Mouse (Mus musculus): ENCODE results near the gene Tmem232. TPM values are rescaled to one million over a fixed set of nuclear protein-coding genes. Genes with fewer than 3 reads are reported as not detected.

The Tmem232 gene
- polyA plus RNA-seq, 1 experiment from 2014 or later = not detected

GRCm38 (mm10) chr17:65370034-65370780 is 170.4 kb downstream of the Tmem232 start:
- 26% methylated on average over 7 of the region's 7 CpGs for WGBS (ENCODE audit: insufficient replicate concordance)

GRCm38 (mm10) chr17:65365535-65366254 is 174.9 kb downstream of the Tmem232 start:
- H3K36me3 ChIP-seq (replicated peaks; ENCODE audit: insufficient read depth, low read length) = no peaks in the 10 kb centered on the region
- H3K9me3 ChIP-seq (ENCODE audit: low read length) = peaks cover 3% of the 10 kb centered on the region; the same call in 1 of the 2 replicates
- 64% methylated on average over 3 of the region's 3 CpGs for WGBS (ENCODE audit: insufficient replicate concordance)
- ATAC-seq (no peak), DNase-seq (no peak)
- no peaks in the 10 kb centered on the region for H3K4me1 ChIP-seq (ENCODE audit: insufficient read depth)
- no peak overlapping the region for H3K4me3 ChIP-seq (ENCODE audit: low read depth, low read length)
- no peaks in the 10 kb centered on the region for H3K27me3 ChIP-seq (ENCODE audit: insufficient read depth, low read length)
- TF ChIP-seq EP300 (IDR thresholded peaks at IDR 0.05; ENCODE audit: low read depth) = no peak
- TF ChIP-seq CTCF (IDR thresholded peaks at IDR 0.05; ENCODE audit: low read depth) = no peak
- H3K4me2 ChIP-seq (ENCODE audit: low read depth, low read length) = no peak overlapping the region
- H3K9ac ChIP-seq (replicated peaks) = no peak overlapping the region
- H3K27ac ChIP-seq (ENCODE audit: low read depth) = no peak overlapping the region

More at GRCm38 (mm10) chr17:65370034-65370780, 170.4 kb downstream of the Tmem232 start:
- TF ChIP-seq CTCF (IDR thresholded peaks at IDR 0.05; ENCODE audit: low read depth) (no peak), EP300 (IDR thresholded peaks at IDR 0.05; ENCODE audit: low read depth) (no peak)
- H3K4me1 ChIP-seq (ENCODE audit: insufficient read depth) = no peaks in the 10 kb centered on the region
- H3K9me3 ChIP-seq (ENCODE audit: low read length) = no peaks in the 10 kb centered on the region
- peak; percentile 18 for DNase-seq
- no peak overlapping the region for H3K9ac ChIP-seq (replicated peaks)
- no peak for ATAC-seq
- H3K27me3 ChIP-seq (ENCODE audit: insufficient read depth, low read length) = no peaks in the 10 kb centered on the region
- H3K27ac ChIP-seq (ENCODE audit: low read depth) = no peak overlapping the region
- H3K4me2 ChIP-seq (ENCODE audit: low read depth, low read length) = no peak overlapping the region
- no peak overlapping the region for H3K4me3 ChIP-seq (ENCODE audit: low read depth, low read length)
- H3K36me3 ChIP-seq (replicated peaks; ENCODE audit: insufficient read depth, low read length) = no peaks in the 10 kb centered on the region

GRCm38 (mm10) chr17:65351836-65352235 is 188.7 kb downstream of the Tmem232 start:
- no peak for TF ChIP-seq EP300 (IDR thresholded peaks at IDR 0.05; ENCODE audit: low read depth)
- no peak for TF ChIP-seq CTCF (IDR thresholded peaks at IDR 0.05; ENCODE audit: low read depth)
- no peak for ATAC-seq

GRCm38 (mm10) chr17:65340016-65340415 is 200.6 kb downstream of the Tmem232 start:
- 64% methylated on average over 4 of the region's 4 CpGs for WGBS (ENCODE audit: insufficient replicate concordance)
- no peak overlapping the region for H3K27ac ChIP-seq (ENCODE audit: low read depth)
- H3K27me3 ChIP-seq (ENCODE audit: insufficient read depth, low read length) = no peaks in the 10 kb centered on the region
- no peak for DNase-seq
- no peak for ATAC-seq
- no peak overlapping the region for H3K4me3 ChIP-seq (ENCODE audit: low read depth, low read length)
- no peak overlapping the region for H3K4me2 ChIP-seq (ENCODE audit: low read depth, low read length)
- H3K4me1 ChIP-seq (ENCODE audit: insufficient read depth) = no peaks in the 10 kb centered on the region
- H3K9ac ChIP-seq (replicated peaks) = no peak overlapping the region
- H3K36me3 ChIP-seq (replicated peaks; ENCODE audit: insufficient read depth, low read length) = no peaks in the 10 kb centered on the region
- H3K9me3 ChIP-seq (ENCODE audit: low read length) = no peaks in the 10 kb centered on the region
- TF ChIP-seq CTCF (IDR thresholded peaks at IDR 0.05; ENCODE audit: low read depth) (no peak), EP300 (IDR thresholded peaks at IDR 0.05; ENCODE audit: low read depth) (no peak)

More at GRCm38 (mm10) chr17:65351836-65352235, 188.7 kb downstream of the Tmem232 start:
- Histone ChIP-seq H3K9ac (replicated peaks) (no peak overlapping the region), H3K4me1 (ENCODE audit: insufficient read depth) (no peaks in the 10 kb centered on the region), H3K4me2 (ENCODE audit: low read depth, low read length) (no peak overlapping the region), H3K36me3 (replicated peaks; ENCODE audit: insufficient read depth, low read length) (no peaks in the 10 kb centered on the region), H3K9me3 (ENCODE audit: low read length) (peaks cover 3% of the 10 kb centered on the region; the same call in 1 of the 2 replicates), H3K27me3 (ENCODE audit: insufficient read depth, low read length) (no peaks in the 10 kb centered on the region), H3K27ac (ENCODE audit: low read depth) (no peak overlapping the region), H3K4me3 (ENCODE audit: low read depth, low read length) (no peak overlapping the region)
- no peak for DNase-seq
- 81% methylated on average over 8 of the region's 8 CpGs for WGBS (ENCODE audit: insufficient replicate concordance)

- Histone ChIP-seq H3K4me2 (ENCODE audit: low read depth, low read length) (no peak overlapping the region), H3K27me3 (ENCODE audit: insufficient read depth, low read length) (no peaks in the 10 kb centered on the region), H3K9me3 (ENCODE audit: low read length) (no peaks in the 10 kb centered on the region), H3K4me3 (ENCODE audit: low read depth, low read length) (no peak overlapping the region), H3K4me1 (ENCODE audit: insufficient read depth) (no peaks in the 10 kb centered on the region), H3K36me3 (replicated peaks; ENCODE audit: insufficient read depth, low read length) (no peaks in the 10 kb centered on the region), H3K27ac (ENCODE audit: low read depth) (no peak overlapping the region), H3K9ac (replicated peaks) (no peak overlapping the region)
- TF ChIP-seq EP300 (IDR thresholded peaks at IDR 0.05; ENCODE audit: low read depth) (no peak), CTCF (IDR thresholded peaks at IDR 0.05; ENCODE audit: low read depth) (no peak)
- ATAC-seq (no peak), DNase-seq (no peak)
- 81% methylated on average over 8 of the region's 8 CpGs for WGBS (ENCODE audit: insufficient replicate concordance)
Observed at GRCm38 (mm10) chr17:65330759-65331158, 209.8 kb downstream of the Tmem232 start.

GRCm38 (mm10) chr17:65325249-65325648 is 215.3 kb downstream of the Tmem232 start:
- WGBS (ENCODE audit: insufficient replicate concordance) = 12% methylated on average over 2 of the region's 2 CpGs
- no peak for TF ChIP-seq EP300 (IDR thresholded peaks at IDR 0.05; ENCODE audit: low read depth)
- peak; percentile 64 for TF ChIP-seq CTCF (IDR thresholded peaks at IDR 0.05; ENCODE audit: low read depth)
- no peak overlapping the region for H3K9ac ChIP-seq (replicated peaks)
- H3K4me1 ChIP-seq (ENCODE audit: insufficient read depth) = no peaks in the 10 kb centered on the region
- H3K27ac ChIP-seq (ENCODE audit: low read depth) = no peak overlapping the region
- H3K27me3 ChIP-seq (ENCODE audit: insufficient read depth, low read length) = no peaks in the 10 kb centered on the region
- DNase-seq (peak; percentile 25), ATAC-seq (no peak)
- H3K36me3 ChIP-seq (replicated peaks; ENCODE audit: insufficient read depth, low read length) = no peaks in the 10 kb centered on the region
- H3K4me2 ChIP-seq (ENCODE audit: low read depth, low read length) = no peak overlapping the region
- no peak overlapping the region for H3K4me3 ChIP-seq (ENCODE audit: low read depth, low read length)
- no peaks in the 10 kb centered on the region for H3K9me3 ChIP-seq (ENCODE audit: low read length)

Measured in liver, postnatal 0 days (tissue).